8 mouse cellular contexts compared by ENCODE assay signal in genomic region chr5:51553671-51554070, GRCm38 (mm10). TPM values are rescaled to one million over a fixed set of nuclear protein-coding genes. Genes with fewer than 3 reads are reported as not detected.
DNase-seq lines count a peak whose midpoint lies in the region; ATAC-seq and TF ChIP-seq lines count a peak whose summit lies in the region.

No protein-coding gene starts in this region.

- under 1% methylated on average over 5 of the region's 5 CpGs for WGBS in heart, adult 2 months
- 11% methylated on average over 5 of the region's 5 CpGs for WGBS in liver, embryonic 15.5 days (ENCODE audit: insufficient replicate concordance)
- 7% methylated on average over 5 of the region's 5 CpGs for WGBS in neural tube, embryonic 11.5 days

- H3K4me2 ChIP-seq in liver, embryonic 15.5 days: peak overlapping the region; percentile 49
- H3K4me2 ChIP-seq in neural tube, embryonic 11.5 days (ENCODE audit: low read depth): peak overlapping the region; percentile 62

- no peaks in the 10 kb centered on the region for H3K9me3 ChIP-seq in liver, embryonic 15.5 days (replicated peaks)
- no peaks in the 10 kb centered on the region for H3K9me3 ChIP-seq in neural tube, embryonic 11.5 days (ENCODE audit: control insufficient read depth, low read length)

- H3K27me3 ChIP-seq in heart, adult 2 months (ENCODE audit: control insufficient read depth, insufficient read depth, low read length): no peaks in the 10 kb centered on the region
- H3K27me3 ChIP-seq in liver, embryonic 15.5 days: no peaks in the 10 kb centered on the region
- H3K27me3 ChIP-seq in neural tube, embryonic 11.5 days (ENCODE audit: control insufficient read depth, insufficient read depth, low read length): no peaks in the 10 kb centered on the region

- peaks cover under 1% of the 10 kb centered on the region for H3K36me3 ChIP-seq in heart, adult 2 months (ENCODE audit: control insufficient read depth, insufficient read depth, low read length)
- H3K36me3 ChIP-seq in liver, embryonic 15.5 days (replicated peaks): no peaks in the 10 kb centered on the region
- H3K36me3 ChIP-seq in neural tube, embryonic 11.5 days (ENCODE audit: control insufficient read depth, insufficient read depth, low read length): no peaks in the 10 kb centered on the region

- peak overlapping the region; percentile 79 for H3K4me3 ChIP-seq in heart, adult 2 months
- H3K4me3 ChIP-seq in liver, embryonic 15.5 days (replicated peaks): peak overlapping the region; percentile 53
- H3K4me3 ChIP-seq in neural tube, embryonic 11.5 days (ENCODE audit: low read depth, low read length): peak overlapping the region; percentile 43

- H3K9ac ChIP-seq in heart, adult 2 months (ENCODE audit: low read depth, low read length): peak overlapping the region; percentile 34
- no peak overlapping the region for H3K9ac ChIP-seq in liver, embryonic 15.5 days
- no peak overlapping the region for H3K9ac ChIP-seq in neural tube, embryonic 11.5 days (ENCODE audit: low read length)

- peak; percentile 74 for TF ChIP-seq EP300 in heart, adult 2 months (IDR thresholded peaks at IDR 0.05; ENCODE audit: insufficient read depth, low read depth, low read length)

- no peaks in the 10 kb centered on the region for H3K79me2 ChIP-seq in heart, adult 2 months (replicated peaks; ENCODE audit: control insufficient read depth, insufficient read depth, low read length)

- peak; percentile 39 for DNase-seq in urinary bladder, postnatal 14 days (ENCODE audit: low spot score)
- no peak for DNase-seq in urinary bladder, postnatal 25 days (ENCODE audit: low spot score)
- peak; percentile 47 for DNase-seq in embryo, embryonic 9.5 days (ENCODE audit: extremely low spot score)
- DNase-seq in heart, adult 2 months: peak; percentile 46 to 71
- DNase-seq in kidney, adult 18-20 months: peak; percentile 84
- peak; percentile 23 for DNase-seq in neural tube, embryonic 11.5 days (ENCODE audit: low spot score)
- DNase-seq in right cerebral cortex, postnatal 4 days: no peak

- peaks cover 4% of the 10 kb centered on the region for H3K4me1 ChIP-seq in heart, adult 2 months (ENCODE audit: control insufficient read depth, insufficient read depth, low read length)
- no peaks in the 10 kb centered on the region for H3K4me1 ChIP-seq in liver, embryonic 15.5 days (replicated peaks)
- peaks cover 6% of the 10 kb centered on the region for H3K4me1 ChIP-seq in neural tube, embryonic 11.5 days (ENCODE audit: control insufficient read depth, insufficient read depth, low read length)

- peak overlapping the region; percentile 86 for H3K27ac ChIP-seq in heart, adult 2 months
- H3K27ac ChIP-seq in liver, embryonic 15.5 days (replicated peaks): no peak overlapping the region
- H3K27ac ChIP-seq in neural tube, embryonic 11.5 days (ENCODE audit: low read depth, low read length): no peak overlapping the region

- TF ChIP-seq CTCF in heart, adult 2 months (IDR thresholded peaks at IDR 0.05): no peak

- intact Hi-C loops in heart, adult 2 months (cut with DNase I): loop anchor here (5.0 kb wide), 1 partner anchor 39 kb away; no protein-coding TSS in a partner anchor

- ATAC-seq in liver, embryonic 15.5 days (ENCODE audit: insufficient read depth): peak; percentile 66
- ATAC-seq in neural tube, embryonic 11.5 days (ENCODE audit: insufficient read depth, low FRiP score, low TSS enrichment): peak; percentile 70

- TF ChIP-seq POLR2A in heart, adult 2 months (IDR thresholded peaks at IDR 0.05; ENCODE audit: insufficient read depth, low read depth, low read length): peak; percentile 87

RNA-seq across cellular contexts. Expression of gene Ppargc1a, which starts 13.9 kb away (rescaled TPM):
- 100 to 1,000 TPM; 129 to 146 TPM for total RNA-seq in heart, adult 2 months (2021)
- 27.9 and 46.5 TPM in 2 replicates for polyA plus RNA-seq in heart, adult 2 months (2012; rRNA removed)
- polyA plus RNA-seq in liver, embryonic 15.5 days (2015; fragmentation: Nextera tagmentation; extraction: Ambion mirVana): 2.7 and 3.1 TPM in 2 replicates
- 2.3 and 3.1 TPM in 2 replicates for polyA plus RNA-seq in neural tube, embryonic 11.5 days (2014; fragmentation: Nextera tagmentation; extraction: Ambion mirVana)

Comparison
In these comparisons a context has a peak if more than half of its experiments do, and no peak if none do; other contexts are left out.
1. DNase-seq: peak in urinary bladder, postnatal 14 days (single experiment), embryo, embryonic 9.5 days (single experiment), heart, adult 2 months (2 of 2), kidney, adult 18-20 months (single experiment) and neural tube, embryonic 11.5 days (single experiment); none in urinary bladder, postnatal 25 days (single experiment) and right cerebral cortex, postnatal 4 days (single experiment).
2. Peak in every context shown above with its lines, with median percentiles within 50 percentile points of each other: H3K4me3 ChIP-seq.